Mouse (Mus musculus) embryonic fibroblast, embryonic 13.5 days (primary cell): ENCODE results near the gene Mdh2. TPM values are rescaled to one million over a fixed set of nuclear protein-coding genes. Genes with fewer than 3 reads are reported as not detected.
A peak's percentile ranks its signal among the peaks of the same experiment; 100 is the strongest.

Experiments
- H3K27ac ChIP-seq: 2 replicates; pipeline ENCODE4 v1.5.1; 2012; ENCODE audit warnings: low read length, control low read depth, inconsistent platforms; ENCODE audit not compliant: insufficient read depth
- H3K4me1 ChIP-seq: 2 replicates; pipeline ENCODE4 v1.6.1; 2011; ENCODE audit warnings: low read length; ENCODE audit not compliant: control insufficient read depth, insufficient read depth
- H3K4me3 ChIP-seq: 2 replicates; pipeline ENCODE4 v1.5.1; 2011; ENCODE audit warnings: mild to moderate bottlenecking, control low read depth, low read length; ENCODE audit not compliant: insufficient read depth
- CTCF ChIP-seq: IDR thresholded peaks from 2 replicates; pipeline ENCODE4 v1.5.1; 2011; ENCODE audit warnings: mild to moderate bottlenecking, control low read depth, low read length, moderate library complexity, borderline replicate concordance; ENCODE audit not compliant: insufficient read depth
- POLR2A ChIP-seq: IDR thresholded peaks from 2 replicates; pipeline ENCODE4 v1.6.1; 2011; ENCODE audit warnings: low read depth, mild to moderate bottlenecking, control low read depth, low read length, moderate library complexity
- polyA plus RNA-seq: library from polyadenylated mRNA; stranded (reverse); fragments of >200 nt; gene quantifications from 2 replicates; pipeline ENCODE4 v1.2.4, GENCODE M21; 2011; ENCODE audit warnings: low read depth; ENCODE audit not compliant: missing spikeins, insufficient read length

Gene Mdh2
- polyA plus RNA-seq, 1 experiment: 495 TPM

- Histone ChIP-seq H3K27ac (no peak overlapping the region), H3K4me1 (no peaks in the 10 kb centered on the region), H3K4me3 (no peak overlapping the region)
- TF ChIP-seq CTCF (no peak), POLR2A (no peak)
Measured at GRCm38 (mm10) chr5:135829381-135829780, 51.1 kb downstream of the Mdh2 start.

- TF ChIP-seq POLR2A: no peak
- H3K4me1 ChIP-seq: no peaks in the 10 kb centered on the region
- H3K27ac ChIP-seq: no peak overlapping the region
- no peak overlapping the region for H3K4me3 ChIP-seq
Measured at GRCm38 (mm10) chr5:135832729-135833128, 54.4 kb downstream of the Mdh2 start.

- Histone ChIP-seq H3K4me3 (peak overlapping the region; percentile 35), H3K27ac (no peak overlapping the region), H3K4me1 (no peaks in the 10 kb centered on the region)
- TF ChIP-seq CTCF: no peak
- TF ChIP-seq POLR2A: no peak
Measured at GRCm38 (mm10) chr5:135834769-135835491, 56.6 kb downstream of the Mdh2 start.

- TF ChIP-seq POLR2A (no peak), CTCF (no peak)
- Histone ChIP-seq H3K27ac (no peak overlapping the region), H3K4me1 (no peaks in the 10 kb centered on the region), H3K4me3 (peak overlapping the region; percentile 35)
Measured at GRCm38 (mm10) chr5:135835492-135835858, 57.2 kb downstream of the Mdh2 start.

GRCm38 (mm10) chr5:135835981-135836380 is 57.7 kb downstream of the Mdh2 start:
- TF ChIP-seq CTCF: no peak
- TF ChIP-seq POLR2A: no peak
- no peak overlapping the region for H3K27ac ChIP-seq
- no peak overlapping the region for H3K4me3 ChIP-seq
- no peaks in the 10 kb centered on the region for H3K4me1 ChIP-seq

Other genes with a start within 250 kb of the Mdh2 start
- 40.1 and 44.2 TPM in 2 replicates for gene Hip1, start 233.4 kb upstream of the Mdh2 start, polyA plus RNA-seq
- not detected in 2 replicates for gene Ccl26, start 214.9 kb upstream of the Mdh2 start, polyA plus RNA-seq
- not detected in 2 replicates for gene Ccl24, start 205.4 kb upstream of the Mdh2 start, polyA plus RNA-seq
- gene Rhbdd2, start 145.9 kb upstream of the Mdh2 start, polyA plus RNA-seq: 18.8 and 23.3 TPM in 2 replicates
- 58.5 and 98.3 TPM in 2 replicates for gene Por, start 108.4 kb upstream of the Mdh2 start, polyA plus RNA-seq
- gene Tmem120a, start 34.0 kb upstream of the Mdh2 start, polyA plus RNA-seq: 89.3 and 94.7 TPM in 2 replicates
- 0.50 TPM in 1 of 2 replicates, not detected in the other for gene Styxl1, start 95 bp upstream of the Mdh2 start, polyA plus RNA-seq
- gene Srrm3, start 28.4 kb downstream of the Mdh2 start, polyA plus RNA-seq: not detected in 2 replicates
- 124 and 337 TPM in 2 replicates for gene Hspb1, start 109.4 kb downstream of the Mdh2 start, polyA plus RNA-seq
- 255 and 333 TPM in 2 replicates for gene Ywhag, start 156.1 kb downstream of the Mdh2 start, polyA plus RNA-seq
- gene Ssc4d, start 196.1 kb downstream of the Mdh2 start, polyA plus RNA-seq: 3.2 and 3.3 TPM in 2 replicates
- not detected in 2 replicates for gene Zp3, start 201.6 kb downstream of the Mdh2 start, polyA plus RNA-seq
- 8.5 and 10.9 TPM in 2 replicates for gene Dtx2, start 216.3 kb downstream of the Mdh2 start, polyA plus RNA-seq